Mouse (Mus musculus): Measurements from ENCODE around the gene 1700018B08Rik. TPM values are rescaled to one million over a fixed set of nuclear protein-coding genes. Genes with fewer than 3 reads are reported as not detected.

The 1700018B08Rik gene
- total RNA-seq, 2 experiments from 2014 or later, result not detected

DNA sequence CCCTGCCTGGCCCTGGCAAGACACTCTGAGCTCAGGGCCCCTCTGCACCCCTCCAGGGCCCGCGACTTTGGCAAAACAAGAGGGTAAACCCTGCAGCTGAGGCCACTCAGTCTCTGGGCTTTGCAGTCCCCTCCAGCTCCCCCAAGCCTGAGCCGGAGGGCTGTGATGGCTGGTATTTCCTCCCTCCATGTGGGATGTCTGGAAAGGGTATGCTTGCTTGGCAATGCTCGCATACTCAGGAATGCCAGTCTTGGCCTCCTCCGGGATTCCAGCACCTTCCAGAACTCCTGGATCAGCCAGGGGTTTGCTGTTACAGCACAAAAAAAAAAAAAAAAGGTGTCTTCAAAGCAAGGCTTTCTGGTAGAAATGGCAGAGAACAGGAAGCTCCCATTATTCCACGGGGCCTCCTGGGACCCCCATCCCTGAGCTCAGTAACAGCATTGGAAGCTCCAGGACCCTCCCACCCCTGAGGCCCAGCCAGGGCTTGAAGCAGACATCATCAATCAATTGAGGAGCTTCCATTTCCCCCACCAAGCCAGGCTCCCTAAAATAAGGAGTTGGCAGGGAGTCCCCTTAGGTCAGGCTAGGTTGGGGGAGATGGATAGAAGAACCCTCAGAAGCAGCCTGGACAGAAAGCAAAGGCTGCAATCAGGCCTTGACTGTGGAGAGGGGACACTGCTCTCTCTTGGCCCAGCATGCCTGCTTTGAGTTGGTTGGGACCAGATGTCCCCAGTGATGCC lies 17.1 kb downstream of the 1700018B08Rik start:
- intact Hi-C loops (cut with DNase I), result no loop called here
- DNase-seq (ENCODE audit: low spot score in 2 of 2), result no peak

DNA sequence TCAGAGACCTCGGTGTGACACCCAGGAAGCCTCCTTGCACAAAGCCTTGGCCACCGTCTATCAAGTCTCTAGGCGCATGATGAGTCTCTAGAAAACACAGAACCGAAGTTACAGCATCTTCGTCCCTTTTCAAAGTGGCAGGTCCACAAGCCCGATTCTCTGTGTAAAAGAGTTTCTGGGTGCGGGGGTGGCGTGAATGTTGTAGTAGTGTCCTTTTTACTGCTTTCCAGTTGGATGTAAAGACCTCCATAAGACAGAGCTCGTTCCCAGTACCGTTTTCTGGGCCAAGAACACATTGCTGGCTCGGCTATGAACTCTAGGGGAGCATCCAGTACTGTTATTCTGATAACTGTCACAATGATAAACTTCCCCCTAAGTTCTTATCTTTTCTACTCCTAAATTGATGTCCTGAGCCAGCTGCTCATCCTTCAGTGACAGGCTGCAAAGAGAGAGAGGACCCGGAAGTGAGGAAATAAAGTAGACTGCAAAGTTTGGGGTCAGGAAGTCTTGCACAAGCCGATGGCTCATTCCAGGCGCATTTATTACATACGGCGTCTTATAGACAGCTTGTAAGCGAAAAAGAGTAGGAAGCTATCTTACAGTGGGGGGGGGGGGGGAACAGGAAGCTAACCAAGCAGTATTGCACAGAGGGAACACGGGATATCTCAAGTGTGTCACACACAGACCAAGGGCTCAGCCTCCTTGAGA lies 18.9 kb downstream of the 1700018B08Rik start:
- intact Hi-C loops (cut with DNase I), result no loop called here
- no peak for DNase-seq (ENCODE audit: low spot score in 2 of 2)

DNA sequence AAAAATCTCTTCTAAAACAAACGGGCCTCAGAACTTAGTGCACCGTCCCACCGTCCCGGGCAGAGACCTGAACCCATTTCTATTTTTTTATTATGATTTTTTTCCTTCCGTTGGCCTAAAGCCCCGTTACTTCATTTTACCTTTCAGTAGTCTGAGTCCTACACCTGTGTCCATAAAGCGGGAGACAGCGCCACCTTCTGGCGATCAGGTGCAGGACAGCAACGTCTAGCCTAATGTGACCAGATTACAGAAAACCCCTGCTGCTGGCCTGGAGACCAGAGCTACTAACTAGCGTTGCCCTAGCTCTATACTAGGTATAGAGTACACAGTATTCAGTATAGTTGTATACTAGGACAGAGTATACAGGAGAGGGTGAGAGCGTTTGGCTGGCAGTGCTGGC lies 30.7 kb downstream of the 1700018B08Rik start:
- DNase-seq (ENCODE audit: low spot score in 2 of 2), result peak; percentile 78 to 87

DNA sequence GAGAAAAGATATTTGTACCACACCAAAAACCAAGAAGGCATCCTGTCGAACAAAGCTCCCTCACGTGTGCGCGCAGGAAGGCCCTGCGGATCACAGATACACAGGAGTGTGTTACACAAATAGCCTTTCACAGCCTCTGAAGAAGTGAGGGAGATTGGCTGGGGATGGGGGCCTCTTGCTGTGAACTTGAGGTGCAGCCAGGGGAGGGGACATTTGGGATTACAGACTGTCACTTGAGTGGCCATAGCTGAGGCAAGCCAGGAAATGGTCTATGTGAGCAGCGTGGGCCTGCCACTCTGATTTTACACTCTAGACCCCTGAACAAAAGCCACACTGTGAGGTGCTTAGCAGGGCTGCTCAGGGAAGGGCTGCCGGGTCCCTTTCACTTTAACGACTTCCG lies 32.4 kb downstream of the 1700018B08Rik start:
- intact Hi-C loops (cut with DNase I), result loop anchor here (5.0 kb wide), 1 partner anchor 119 kb away; no protein-coding TSS in a partner anchor
- DNase-seq (ENCODE audit: low spot score in 2 of 2), result no peak

More for the DNA sequence above, 30.7 kb downstream of the 1700018B08Rik start:
- intact Hi-C loops (cut with DNase I), result loop anchor here (1.0 to 5.0 kb wide), 2 partner anchors 121 to 400 kb away; no protein-coding TSS in a partner anchor

DNA sequence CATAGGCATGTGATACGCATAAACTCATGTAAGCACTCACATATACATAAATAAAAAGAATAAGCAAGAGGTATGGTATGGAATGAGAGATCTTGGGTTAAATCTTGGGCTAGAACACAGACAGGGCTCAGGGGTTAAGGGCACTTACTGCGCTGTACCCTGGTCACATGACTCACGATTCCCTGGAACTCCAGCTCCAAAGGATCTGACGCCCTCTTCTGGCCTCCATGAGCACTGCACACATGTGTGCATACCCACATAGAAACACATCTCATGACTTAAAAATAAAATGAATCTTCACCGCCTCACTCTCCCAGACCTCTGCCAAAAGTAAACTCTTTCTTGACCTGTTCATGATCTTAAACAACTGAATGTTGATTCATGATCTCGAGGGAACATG lies 46.5 kb downstream of the 1700018B08Rik start:
- no peak for DNase-seq (ENCODE audit: low spot score in 2 of 2)

DNA sequence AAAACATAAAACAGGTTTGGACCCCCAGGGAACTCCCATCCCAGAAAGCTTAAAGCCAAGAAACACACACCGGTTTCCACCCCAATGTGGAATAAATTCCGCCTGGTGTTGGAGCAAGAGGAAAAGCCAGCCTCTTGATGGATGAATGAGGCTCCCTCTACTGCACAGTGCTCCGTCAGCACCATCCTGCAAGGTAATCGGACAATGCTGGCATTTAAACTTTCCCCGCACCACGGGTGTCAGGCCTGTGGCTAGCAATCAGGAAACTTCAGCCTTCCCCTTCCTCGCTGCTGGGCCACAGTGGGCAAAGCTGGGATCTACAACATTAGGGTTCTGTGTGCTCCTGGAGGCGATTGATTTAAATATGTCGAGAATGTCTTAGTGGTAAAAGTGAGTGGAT lies 52.5 kb downstream of the 1700018B08Rik start:
- no peak for DNase-seq (ENCODE audit: low spot score in 2 of 2)
- intact Hi-C loops (cut with DNase I), result no loop called here

More for the DNA sequence above, 46.5 kb downstream of the 1700018B08Rik start:
- intact Hi-C loops (cut with DNase I), result no loop called here

DNA sequence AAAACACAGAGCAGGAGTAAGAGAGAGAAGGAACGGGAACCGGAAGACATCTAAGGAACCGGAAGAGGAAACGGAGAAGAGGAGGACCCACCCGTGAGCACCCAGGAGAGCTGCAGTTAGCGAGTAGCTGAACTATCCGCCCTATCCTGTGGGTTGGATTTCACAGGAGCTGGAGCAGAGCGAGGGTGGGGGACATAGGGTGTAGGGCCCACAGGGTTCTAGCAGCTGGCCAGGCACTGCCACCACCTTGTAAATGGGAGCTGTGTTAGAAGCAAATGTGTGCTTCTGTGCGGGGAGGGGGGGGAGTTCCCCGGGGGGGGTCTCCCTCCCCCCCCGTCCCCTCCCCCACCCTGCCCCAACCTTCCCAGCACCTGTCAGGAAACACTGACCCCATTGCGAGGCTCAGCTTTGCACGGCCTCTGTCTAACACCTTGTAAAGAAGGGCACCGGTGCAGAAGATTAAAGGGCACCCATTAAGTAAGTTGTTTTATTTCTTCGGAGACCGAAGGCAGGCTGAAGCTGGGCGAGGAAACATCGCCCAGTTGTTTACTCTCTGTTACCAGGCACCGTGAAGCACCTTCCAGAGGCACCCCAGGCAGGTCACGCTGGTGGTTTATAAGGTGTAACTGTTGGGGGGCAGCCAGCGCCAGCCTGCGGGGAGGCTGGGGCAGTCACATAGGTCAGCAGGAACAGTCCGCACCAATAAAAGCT lies 59.9 kb downstream of the 1700018B08Rik start:
- no peak for DNase-seq (ENCODE audit: low spot score in 2 of 2)
- intact Hi-C loops (cut with DNase I), result no loop called here

Other genes with a start within 250 kb of the 1700018B08Rik start
- gene Fbxo31, start 34.5 kb upstream of the 1700018B08Rik start, total RNA-seq (2021), result 100 to 1,000 TPM; 101 to 104 TPM
- gene Map1lc3b, start 46.0 kb upstream of the 1700018B08Rik start, total RNA-seq (2021), result 100 to 1,000 TPM; 181 to 183 TPM
- 10 to 100 TPM; 71.8 to 75.9 TPM for gene Zcchc14, start 108.6 kb upstream of the 1700018B08Rik start, total RNA-seq (2021)
- gene Jph3, start 185.3 kb upstream of the 1700018B08Rik start, total RNA-seq (2021), result 100 to 1,000 TPM; 187 to 192 TPM